Mouse (Mus musculus): ENCODE data around the gene Ttc28. TPM values are rescaled to one million over a fixed set of nuclear protein-coding genes. Genes with fewer than 3 reads are reported as not detected.

Ttc28 gene
- total RNA-seq, 2 experiments from 2014 or later: 15.4 to 20.2 TPM

- no peak for DNase-seq (ENCODE audit: low spot score in 2 of 2)
These were observed 278.7 kb downstream of the Ttc28 start for GRCm38 (mm10) chr5:111158266-111158665.

GRCm38 (mm10) chr5:111159628-111160321 lies 280.2 kb downstream of the Ttc28 start:
- DNase-seq (ENCODE audit: low spot score in 2 of 2): no peak

- no peak for DNase-seq (ENCODE audit: low spot score in 2 of 2)
These were observed 281.7 kb downstream of the Ttc28 start for GRCm38 (mm10) chr5:111161146-111161930.

- no peak for DNase-seq (ENCODE audit: low spot score in 2 of 2)
These were observed 283.3 kb downstream of the Ttc28 start for GRCm38 (mm10) chr5:111162857-111163256.

- DNase-seq (ENCODE audit: low spot score in 2 of 2): no peak
These were observed 283.8 kb downstream of the Ttc28 start for GRCm38 (mm10) chr5:111163377-111163776.

DNA sequence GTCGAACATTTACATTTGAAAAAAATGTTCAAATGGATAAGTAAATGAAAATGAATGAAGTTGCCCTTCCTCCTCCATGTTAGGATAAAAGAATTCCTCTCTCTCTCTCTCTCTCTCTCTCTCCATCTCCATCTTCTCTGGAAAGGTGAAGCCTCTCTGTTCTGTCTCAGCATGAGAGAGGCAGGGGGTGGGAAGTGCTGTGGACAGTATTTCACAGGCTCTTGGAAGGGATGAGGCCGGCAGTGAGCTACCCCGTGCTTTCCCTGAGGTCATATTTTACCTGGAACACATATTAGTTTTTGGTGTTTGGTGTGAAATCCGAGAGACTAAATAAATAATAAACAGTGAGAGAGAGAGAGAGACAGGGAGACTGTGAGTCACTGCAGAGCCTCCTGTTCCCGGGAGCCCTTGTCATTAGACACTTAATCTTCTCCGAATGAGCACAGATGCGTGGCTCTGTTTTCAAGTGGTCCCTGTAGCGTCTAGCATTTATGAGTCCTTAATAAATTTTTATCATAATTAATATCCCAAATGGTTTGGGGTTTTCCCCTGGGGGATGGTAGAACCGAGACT lies 284.8 kb downstream of the Ttc28 start:
- DNase-seq (ENCODE audit: low spot score in 2 of 2): no peak

GRCm38 (mm10) chr5:111170383-111170782 lies 290.8 kb downstream of the Ttc28 start:
- no peak for DNase-seq (ENCODE audit: low spot score in 2 of 2)

GRCm38 (mm10) chr5:111175410-111175809 lies 295.8 kb downstream of the Ttc28 start:
- DNase-seq (ENCODE audit: low spot score in 2 of 2): no peak

- DNase-seq (ENCODE audit: low spot score in 2 of 2): no peak
These were observed 296.2 kb downstream of the Ttc28 start for GRCm38 (mm10) chr5:111175842-111176241.

DNA sequence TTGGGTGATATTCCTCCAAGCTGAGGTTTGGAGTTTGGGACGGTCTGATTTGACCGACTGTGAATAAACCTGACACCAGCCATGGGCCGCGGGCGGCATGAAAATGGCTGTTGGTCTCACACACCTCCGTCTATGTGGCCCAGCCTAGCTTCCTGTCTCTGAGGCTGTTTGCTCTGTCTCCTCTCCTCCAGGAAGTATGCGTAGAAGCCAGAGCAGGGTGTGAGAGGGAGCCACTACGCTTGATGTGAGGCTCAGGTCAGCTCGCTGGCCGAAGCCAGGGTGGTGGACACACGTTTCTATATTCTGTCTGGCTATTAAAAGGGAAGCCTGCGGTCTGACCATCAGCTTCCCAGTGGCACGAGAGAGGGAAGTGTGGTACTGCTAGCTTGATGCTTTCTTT lies 296.8 kb downstream of the Ttc28 start:
- no peak for DNase-seq (ENCODE audit: low spot score in 2 of 2)

DNA sequence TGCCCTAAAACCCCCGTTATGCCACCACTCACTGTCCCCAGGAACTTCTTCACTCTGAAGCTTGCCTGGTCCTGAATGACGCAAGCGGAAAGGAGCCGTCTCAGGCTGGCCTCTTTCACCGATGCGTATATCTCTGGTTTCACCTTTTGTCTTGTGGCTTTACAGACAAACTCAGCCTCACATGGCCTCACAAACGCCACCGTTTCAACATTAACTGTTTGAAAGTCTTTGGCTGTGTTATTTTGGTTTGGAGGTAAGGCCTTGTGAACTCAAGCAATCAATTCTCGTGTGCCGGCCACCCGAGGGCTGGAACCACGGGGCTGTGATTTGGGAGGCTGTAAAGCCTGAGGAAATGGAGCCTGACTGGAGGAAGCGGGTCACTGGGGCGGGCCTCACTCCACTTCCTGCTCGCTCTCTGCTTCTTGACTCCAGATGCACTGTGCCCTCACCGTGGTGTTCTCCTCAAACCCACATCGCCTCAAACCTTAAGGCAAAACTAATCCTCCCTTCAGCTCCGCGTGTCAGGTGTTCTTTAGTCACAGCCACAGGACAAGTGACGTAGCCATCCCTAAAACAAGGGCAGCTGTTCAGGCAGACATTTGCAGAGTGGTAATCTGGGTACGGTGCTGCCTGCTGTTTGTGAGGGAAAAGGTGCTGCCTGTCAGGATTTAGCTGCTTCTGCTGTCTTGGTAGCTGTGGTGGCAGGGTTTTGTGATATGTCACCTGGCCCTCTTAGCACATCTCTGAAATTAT lies 298.9 kb downstream of the Ttc28 start:
- DNase-seq (ENCODE audit: low spot score in 2 of 2): peak in 1 of 2 experiments; percentile 42

- DNase-seq (ENCODE audit: low spot score in 2 of 2): no peak
These were observed 300.0 kb downstream of the Ttc28 start for GRCm38 (mm10) chr5:111179651-111180050.

DNA sequence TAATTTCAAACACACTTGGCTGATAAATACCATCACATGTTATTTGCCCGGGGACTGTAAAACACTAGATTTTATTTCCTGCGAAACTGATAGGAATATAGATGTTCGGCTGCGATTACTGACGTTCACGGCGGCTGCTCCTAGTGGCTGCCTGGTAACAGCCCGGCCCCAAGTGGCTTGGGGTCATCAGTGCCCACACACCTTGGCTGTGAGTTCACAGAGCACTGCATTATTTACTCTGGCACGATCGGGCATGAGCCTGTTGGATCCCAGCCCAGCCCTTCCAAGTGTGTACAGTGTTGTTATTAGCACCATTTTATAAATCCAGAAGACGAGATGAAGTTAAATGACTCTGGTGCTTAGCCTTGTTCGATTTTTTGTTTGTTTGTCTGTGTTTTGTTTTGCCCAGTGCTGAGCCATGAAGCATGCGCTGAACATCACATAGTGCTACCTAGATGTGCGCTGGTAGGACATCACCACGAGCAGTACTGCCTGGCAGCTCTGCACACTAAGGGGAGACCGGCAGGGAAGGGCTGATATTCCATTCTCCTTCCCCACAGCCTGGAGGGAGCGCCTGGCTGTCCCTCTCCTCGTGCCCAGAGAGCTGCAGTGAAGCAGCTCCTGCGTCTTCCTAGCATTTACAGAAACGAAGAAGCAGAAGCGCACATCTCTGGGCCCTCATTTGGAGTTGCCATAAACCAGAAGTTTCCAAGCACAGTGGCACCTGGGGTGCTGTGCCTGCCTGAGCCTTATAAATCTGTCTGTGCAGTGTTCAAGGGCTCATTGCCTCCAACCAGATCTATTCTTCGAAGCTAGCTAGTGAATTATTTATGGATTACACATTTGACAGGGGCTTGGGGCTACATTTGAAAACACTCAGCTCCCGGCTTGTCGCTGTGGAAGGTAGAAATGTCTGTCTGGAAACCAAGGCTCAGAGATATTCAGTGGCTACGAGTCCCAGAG lies 300.8 kb downstream of the Ttc28 start:
- DNase-seq (ENCODE audit: low spot score in 2 of 2): no peak

- no peak for DNase-seq (ENCODE audit: low spot score in 2 of 2)
These were observed 301.8 kb downstream of the Ttc28 start for GRCm38 (mm10) chr5:111181204-111181912.

DNA sequence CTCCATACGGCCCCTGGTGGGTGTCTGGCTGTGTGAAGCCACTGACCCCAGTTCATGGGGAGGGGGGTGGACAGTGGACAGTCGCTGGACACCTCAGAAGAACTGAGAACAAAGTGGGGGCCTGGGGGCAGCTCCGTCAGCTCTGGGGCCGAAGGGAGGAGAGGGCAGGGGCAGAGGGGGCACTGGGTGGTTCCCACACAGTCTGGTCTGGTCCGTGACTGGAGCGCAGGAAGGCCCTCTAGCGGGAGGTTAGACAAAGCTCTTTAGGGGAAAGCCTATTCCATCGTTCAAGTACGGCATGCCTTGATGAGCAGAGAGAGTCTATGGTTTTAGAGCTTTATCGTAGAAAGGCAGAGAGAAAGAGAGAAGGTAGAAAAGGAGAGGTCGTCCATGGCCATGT lies 307.0 kb downstream of the Ttc28 start:
- no peak for DNase-seq (ENCODE audit: low spot score in 2 of 2)

DNA sequence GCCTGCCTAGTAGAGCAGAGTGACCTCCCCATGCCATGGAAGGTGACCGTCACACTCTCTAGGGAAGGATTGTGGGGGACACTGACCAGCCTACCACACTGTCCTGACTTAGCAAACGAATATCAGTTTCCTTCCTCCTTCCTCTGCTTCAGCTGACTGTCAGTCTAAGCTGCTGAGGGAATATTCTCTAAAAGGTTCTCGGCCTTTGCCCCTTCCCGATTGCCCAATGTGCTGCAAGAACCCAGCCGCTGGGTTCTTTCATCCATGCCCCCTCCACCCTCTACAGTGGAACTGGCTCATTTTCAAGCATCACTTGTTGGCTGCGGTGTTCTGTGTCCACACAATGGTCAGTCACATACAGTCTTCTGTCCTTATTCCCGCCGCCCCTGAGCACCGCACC lies 312.4 kb downstream of the Ttc28 start:
- DNase-seq (ENCODE audit: low spot score in 2 of 2): no peak

- no peak for DNase-seq (ENCODE audit: low spot score in 2 of 2)
These were observed 315.2 kb downstream of the Ttc28 start for GRCm38 (mm10) chr5:111194829-111195228.

DNA sequence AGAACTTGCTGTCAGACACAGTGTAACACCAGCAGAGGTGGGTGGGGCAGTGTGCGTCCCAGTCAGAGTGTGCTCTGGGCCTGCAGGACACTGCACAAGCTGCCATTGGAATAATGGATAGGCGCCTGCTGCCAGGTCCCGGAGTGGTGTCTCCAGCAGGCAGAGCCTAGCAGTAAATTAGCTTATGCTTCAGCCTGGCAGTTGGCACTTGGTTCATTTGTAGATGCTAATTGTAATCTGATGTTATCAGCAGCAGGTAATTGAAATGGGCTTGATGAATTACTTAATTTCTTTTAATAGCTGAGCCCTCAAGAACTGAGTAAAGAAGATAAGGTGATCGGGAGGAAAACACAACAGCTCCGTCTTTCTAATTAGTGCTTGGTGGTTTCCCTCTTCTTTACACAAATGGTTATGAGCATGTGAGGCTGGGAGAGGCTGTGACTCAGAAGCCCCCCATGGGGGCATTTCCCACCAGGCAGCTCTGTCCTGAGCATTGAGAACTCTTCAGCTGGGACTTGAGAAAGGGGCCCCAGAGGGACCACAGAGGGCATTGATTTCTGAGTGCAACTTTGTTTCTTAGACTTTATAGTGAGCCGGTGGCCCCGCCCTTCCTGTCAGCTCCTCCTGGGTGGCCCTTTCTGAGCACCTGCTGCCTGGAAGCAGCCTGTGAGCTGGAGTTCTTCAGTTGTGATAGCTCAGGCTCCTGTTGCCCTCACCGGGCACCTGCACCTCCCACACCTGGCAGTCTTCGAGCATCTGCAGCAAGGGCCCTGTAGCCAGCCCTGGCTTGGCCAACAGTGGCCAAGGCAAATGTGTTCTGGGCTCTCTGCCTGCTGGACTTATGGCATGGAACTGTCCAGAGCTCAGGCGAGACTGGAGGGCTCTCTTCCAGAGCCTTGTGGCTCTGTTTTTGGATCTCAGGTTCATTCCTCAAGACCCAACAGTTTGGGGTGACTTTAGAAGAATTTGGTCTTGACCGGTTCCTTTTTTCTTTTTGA lies 316.2 kb downstream of the Ttc28 start:
- DNase-seq (ENCODE audit: low spot score in 2 of 2): no peak
